Mouse (Mus musculus) myocyte (in vitro differentiated cells): ENCODE measurements at regions not wholly inside any gene's neighbourhood (a gene's known extent, or its start where the extent isn't known, plus 50 kb on each side); places are given as distances from the start of the nearest gene placed in this dataset.

Experiments
- H3K27me3 ChIP-seq: one replicate; pipeline ENCODE4 v1.6.1; 2011; ENCODE audit not compliant: control insufficient read depth, insufficient read depth, insufficient read length
- H3K36me3 ChIP-seq: one replicate; pipeline ENCODE4 v1.6.1; 2011; ENCODE audit not compliant: control insufficient read depth, insufficient read depth
- H3K4me2 ChIP-seq: one replicate; pipeline ENCODE4 v1.6.1; 2011; ENCODE audit warnings: low read depth, control low read depth
- H3K4me3 ChIP-seq: one replicate; pipeline ENCODE4 v1.5.1; 2011; ENCODE audit warnings: mild to moderate bottlenecking, control low read depth, moderate library complexity
- H3K79me2 ChIP-seq: one replicate; pipeline ENCODE4 v1.6.1; 2011; ENCODE audit not compliant: control insufficient read depth, insufficient read depth
- H3ac ChIP-seq: one replicate; pipeline ENCODE4 v1.6.1; 2011; ENCODE audit not compliant: control insufficient read depth, insufficient read length
- CEBPB ChIP-seq: IDR thresholded peaks from 2 replicates; pipeline ENCODE4 v1.6.1; 2011; ENCODE audit warnings: mild to moderate bottlenecking, moderate library complexity; ENCODE audit not compliant: poor library complexity, insufficient read depth, severe bottlenecking
- E2F4 ChIP-seq: IDR thresholded peaks from one replicate; pipeline ENCODE4 v1.6.1; 2011; ENCODE audit warnings: mild to moderate bottlenecking, control low read depth, moderate library complexity; ENCODE audit not compliant: insufficient read depth
- MAX ChIP-seq: IDR thresholded peaks from one replicate; pipeline ENCODE4 v1.6.1; 2011; ENCODE audit warnings: low read depth, mild to moderate bottlenecking, control low read depth
- MYOD1 ChIP-seq, 3 experiments: IDR thresholded peaks; one replicate each; pipeline ENCODE4 v1.6.1; 2011; ENCODE audit warnings: control low read depth in 2 of 3, low read depth in 2 of 3, mild to moderate bottlenecking in 2 of 3, moderate library complexity in 1 of 3; ENCODE audit not compliant: insufficient read length in 2 of 3, control insufficient read depth in 1 of 3
- MYOG ChIP-seq, 3 experiments: IDR thresholded peaks; one replicate each; pipeline ENCODE4 v1.6.1; 2011; ENCODE audit warnings: control low read depth in 2 of 3, low read depth in 2 of 3, mild to moderate bottlenecking in 2 of 3; ENCODE audit not compliant: insufficient read length in 2 of 3, control insufficient read depth in 1 of 3, insufficient read depth in 1 of 3
- POLR2A ChIP-seq: IDR thresholded peaks from one replicate; pipeline ENCODE4 v1.6.1; 2011; ENCODE audit warnings: low read depth, mild to moderate bottlenecking, control low read depth, moderate library complexity; ENCODE audit not compliant: insufficient read length
- POLR2AphosphoS2 ChIP-seq: IDR thresholded peaks from one replicate; pipeline ENCODE4 v1.6.1; 2011; ENCODE audit warnings: low read depth, control low read depth; ENCODE audit not compliant: insufficient read length
- REST ChIP-seq: IDR thresholded peaks from one replicate; pipeline ENCODE4 v1.6.1; 2011; ENCODE audit warnings: mild to moderate bottlenecking, control low read depth, moderate library complexity; ENCODE audit not compliant: insufficient read depth, insufficient read length
- SRF ChIP-seq: IDR thresholded peaks from one replicate; pipeline ENCODE4 v1.6.1; 2011; ENCODE audit warnings: low read depth; ENCODE audit not compliant: control insufficient read depth, insufficient read length
- TCF12 ChIP-seq: IDR thresholded peaks from one replicate; pipeline ENCODE4 v1.6.1; 2011; ENCODE audit warnings: mild to moderate bottlenecking, control low read depth; ENCODE audit not compliant: poor library complexity, insufficient read depth, severe bottlenecking
- TCF3 ChIP-seq: IDR thresholded peaks from one replicate; pipeline ENCODE4 v1.6.1; 2011; ENCODE audit warnings: low read depth, control low read depth; ENCODE audit not compliant: insufficient read length
- USF1 ChIP-seq: IDR thresholded peaks from one replicate; pipeline ENCODE4 v1.6.1; 2011; ENCODE audit warnings: low read depth, mild to moderate bottlenecking, control low read depth, moderate library complexity

GRCm38 (mm10) chr10:117434293-117434842 lies 54.6 kb upstream of the Cpsf6 start:
- Histone ChIP-seq H3K4me2 (no peak overlapping the region), H3ac (no peak overlapping the region), H3K27me3 (no peaks in the 10 kb centered on the region), H3K36me3 (no peaks in the 10 kb centered on the region), H3K79me2 (no peaks in the 10 kb centered on the region), H3K4me3 (no peak overlapping the region)
- TF ChIP-seq POLR2AphosphoS2, result no peak

- H3ac ChIP-seq, result no peak overlapping the region
- H3K36me3 ChIP-seq, result no peaks in the 10 kb centered on the region
- H3K79me2 ChIP-seq, result no peaks in the 10 kb centered on the region
- no peak overlapping the region for H3K4me2 ChIP-seq
- no peak overlapping the region for H3K4me3 ChIP-seq
- TF ChIP-seq POLR2AphosphoS2 (no peak), MYOD1 (IDR thresholded peaks at IDR 0.05; ENCODE audit: control insufficient read depth in 1 of 3, insufficient read length in 2 of 3, low read depth in 2 of 3) (no peak), POLR2A (no peak)
- H3K27me3 ChIP-seq, result no peaks in the 10 kb centered on the region
Measured at GRCm38 (mm10) chr10:117433547-117434292, 53.9 kb upstream of the Cpsf6 start.

DNA sequence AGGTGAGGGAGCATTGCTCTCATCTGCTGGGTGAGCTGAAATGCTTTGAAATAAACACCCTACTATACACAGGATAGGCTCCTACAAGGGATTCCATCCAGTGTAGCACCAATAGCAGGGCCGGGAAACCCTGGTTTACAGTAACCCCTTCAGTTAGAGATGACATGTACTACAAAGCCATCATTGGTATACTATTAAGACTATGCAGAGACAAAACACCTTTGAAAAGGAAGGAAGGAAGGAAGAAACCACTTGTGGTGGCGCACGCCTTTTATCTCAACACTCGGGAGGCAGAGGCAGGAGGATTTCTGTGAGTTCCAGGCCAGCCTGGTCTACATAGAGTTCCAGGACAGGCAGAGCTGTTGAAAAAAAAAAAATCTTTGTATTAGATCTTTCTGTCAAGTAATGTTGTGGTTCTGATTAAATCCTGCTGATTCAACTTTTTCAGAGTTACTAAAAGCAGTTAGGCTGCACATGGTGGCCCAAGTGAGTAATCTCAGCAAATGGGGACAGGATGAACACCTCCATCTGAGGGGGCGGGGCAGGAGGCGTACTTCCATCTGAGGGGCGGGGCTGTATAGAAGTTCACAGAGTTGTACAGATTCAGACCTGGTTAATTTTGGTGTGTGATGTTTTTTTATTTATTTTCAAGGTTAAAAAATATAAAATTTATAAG lies 53.2 kb upstream of the Cpsf6 start:
- no peak overlapping the region for H3K4me3 ChIP-seq

GRCm38 (mm10) chr10:117432415-117432814 lies 52.6 kb upstream of the Cpsf6 start:
- Histone ChIP-seq H3K79me2 (no peaks in the 10 kb centered on the region), H3K36me3 (no peaks in the 10 kb centered on the region), H3ac (no peak overlapping the region), H3K27me3 (no peaks in the 10 kb centered on the region), H3K4me3 (no peak overlapping the region), H3K4me2 (no peak overlapping the region)
- no peak for TF ChIP-seq USF1
- TF ChIP-seq MYOD1 (IDR thresholded peaks at IDR 0.05; ENCODE audit: control insufficient read depth in 1 of 3, insufficient read length in 2 of 3, low read depth in 2 of 3), result no peak
- TF ChIP-seq TCF3, result no peak
- TF ChIP-seq TCF12, result no peak
- no peak for TF ChIP-seq E2F4
- no peak for TF ChIP-seq POLR2AphosphoS2
- TF ChIP-seq REST, result no peak
- TF ChIP-seq CEBPB, result no peak
- no peak for TF ChIP-seq MAX
- TF ChIP-seq POLR2A, result no peak
- no peak for TF ChIP-seq MYOG (IDR thresholded peaks at IDR 0.05; ENCODE audit: control insufficient read depth in 1 of 3, insufficient read depth in 1 of 3, insufficient read length in 2 of 3, low read depth in 2 of 3)
- no peak for TF ChIP-seq SRF

More for the DNA sequence above, 53.2 kb upstream of the Cpsf6 start:
- TF ChIP-seq USF1 (no peak), E2F4 (no peak), TCF3 (no peak)
- no peak overlapping the region for H3K4me2 ChIP-seq
- H3K27me3 ChIP-seq, result no peaks in the 10 kb centered on the region
- H3ac ChIP-seq, result no peak overlapping the region
- no peaks in the 10 kb centered on the region for H3K36me3 ChIP-seq
- H3K79me2 ChIP-seq, result no peaks in the 10 kb centered on the region

DNA sequence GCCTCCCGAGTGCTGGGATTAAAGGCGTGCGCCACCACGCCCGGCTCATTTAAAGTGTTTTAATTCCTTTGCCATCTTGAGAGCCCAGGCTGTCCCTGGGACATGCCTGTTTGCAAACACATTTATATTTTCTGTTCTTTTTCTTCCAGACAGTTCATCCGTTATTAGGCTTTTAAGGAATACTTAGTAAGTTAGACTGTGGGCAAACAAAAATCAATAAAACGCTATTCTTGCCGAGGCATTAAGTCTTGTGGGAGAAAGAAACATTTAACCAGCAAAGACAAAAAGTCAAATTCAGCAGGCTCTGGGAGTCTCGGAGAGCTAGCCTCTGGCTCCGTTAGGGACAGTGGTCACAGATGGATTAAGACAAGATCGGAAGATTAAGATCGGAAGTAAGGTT lies 52.0 kb upstream of the Cpsf6 start:
- no peak overlapping the region for H3K4me2 ChIP-seq
- no peaks in the 10 kb centered on the region for H3K36me3 ChIP-seq
- no peaks in the 10 kb centered on the region for H3K27me3 ChIP-seq
- H3ac ChIP-seq, result no peak overlapping the region
- H3K79me2 ChIP-seq, result no peaks in the 10 kb centered on the region
- TF ChIP-seq E2F4, result no peak
- no peak overlapping the region for H3K4me3 ChIP-seq
